Mouse (Mus musculus): Measurements from ENCODE around the gene Mtfr2. TPM values are rescaled to one million over a fixed set of nuclear protein-coding genes. Genes with fewer than 3 reads are reported as not detected.

Gene Mtfr2
- polyA plus RNA-seq, 1 experiment from 2014 or later: 1.4 TPM

DNA sequence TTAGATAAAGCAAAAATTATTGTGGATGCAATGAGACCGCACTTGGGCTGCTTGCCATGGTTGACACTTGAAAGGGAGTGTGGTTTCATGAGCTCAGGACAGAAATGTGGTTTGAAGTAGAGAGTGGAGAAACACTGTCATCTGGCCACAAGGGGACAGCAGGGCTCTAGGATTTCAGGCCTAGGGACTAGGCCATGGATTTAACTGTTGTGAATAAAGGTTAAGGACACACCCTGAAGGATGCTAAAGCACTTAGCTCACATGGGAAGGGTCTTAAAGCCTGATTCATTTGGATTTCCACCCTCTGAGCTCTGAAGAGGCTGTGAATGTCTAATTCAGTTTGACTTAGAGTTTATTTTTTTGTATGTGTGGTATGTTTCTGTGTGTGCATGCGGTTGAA, 57.9 kb downstream of the Mtfr2 start:
- Histone ChIP-seq H3K4me3 (ENCODE audit: low read depth, low read length) (no peak overlapping the region), H3K27ac (replicated peaks; ENCODE audit: low read depth, low read length) (no peak overlapping the region), H3K4me1 (ENCODE audit: control insufficient read depth, insufficient read depth, low read length) (no peaks in the 10 kb centered on the region), H3K36me3 (replicated peaks; ENCODE audit: control insufficient read depth, insufficient read depth, low read depth, low read length) (no peaks in the 10 kb centered on the region), H3K9me3 (replicated peaks; ENCODE audit: control insufficient read depth, low read length) (no peaks in the 10 kb centered on the region), H3K27me3 (ENCODE audit: control insufficient read depth, insufficient read depth, low read length) (no peaks in the 10 kb centered on the region), H3K4me2 (ENCODE audit: low read depth, low read length) (no peak overlapping the region), H3K9ac (replicated peaks; ENCODE audit: low read length) (no peak overlapping the region)
- 90% methylated on average over 2 of the region's 2 CpGs for WGBS
- DNase-seq (ENCODE audit: low spot score): peak; percentile 72
- ATAC-seq (replicated peaks; ENCODE audit: insufficient number of reproducible peaks, low FRiP score, low TSS enrichment, low read depth): no peak

GRCm38 (mm10) chr10:20408336-20408735, 60.8 kb downstream of the Mtfr2 start:
- H3K4me2 ChIP-seq (ENCODE audit: low read depth, low read length): no peak overlapping the region
- WGBS: 73% methylated on average over 3 of the region's 3 CpGs
- no peak for ATAC-seq (replicated peaks; ENCODE audit: insufficient number of reproducible peaks, low FRiP score, low TSS enrichment, low read depth)
- no peak overlapping the region for H3K9ac ChIP-seq (replicated peaks; ENCODE audit: low read length)
- no peak overlapping the region for H3K27ac ChIP-seq (replicated peaks; ENCODE audit: low read depth, low read length)
- DNase-seq (ENCODE audit: low spot score): no peak
- no peaks in the 10 kb centered on the region for H3K9me3 ChIP-seq (replicated peaks; ENCODE audit: control insufficient read depth, low read length)
- H3K4me3 ChIP-seq (ENCODE audit: low read depth, low read length): no peak overlapping the region
- no peaks in the 10 kb centered on the region for H3K27me3 ChIP-seq (ENCODE audit: control insufficient read depth, insufficient read depth, low read length)
- no peaks in the 10 kb centered on the region for H3K4me1 ChIP-seq (ENCODE audit: control insufficient read depth, insufficient read depth, low read length)
- no peaks in the 10 kb centered on the region for H3K36me3 ChIP-seq (replicated peaks; ENCODE audit: control insufficient read depth, insufficient read depth, low read depth, low read length)

DNA sequence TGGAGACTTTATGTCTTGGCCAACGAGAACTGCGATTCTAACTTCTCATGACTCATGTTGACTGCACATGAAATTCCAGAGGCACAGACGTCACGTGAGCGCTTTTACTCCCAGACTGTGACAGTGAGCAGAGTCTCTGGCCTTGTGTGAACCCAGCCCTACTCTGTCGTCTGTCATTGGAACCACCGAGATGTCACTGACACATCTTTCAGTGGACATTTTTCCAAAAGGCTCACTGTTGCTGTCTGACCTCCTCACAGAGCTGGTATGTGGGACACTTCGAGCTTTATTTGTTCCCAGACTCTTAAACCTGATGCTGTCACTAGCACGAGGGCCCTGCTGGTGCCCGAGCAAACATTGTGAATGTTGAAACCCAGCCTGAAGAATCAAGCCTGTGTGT, 61.6 kb downstream of the Mtfr2 start:
- Histone ChIP-seq H3K4me3 (ENCODE audit: low read depth, low read length) (no peak overlapping the region), H3K27ac (replicated peaks; ENCODE audit: low read depth, low read length) (no peak overlapping the region), H3K9ac (replicated peaks; ENCODE audit: low read length) (no peak overlapping the region), H3K4me2 (ENCODE audit: low read depth, low read length) (no peak overlapping the region), H3K27me3 (ENCODE audit: control insufficient read depth, insufficient read depth, low read length) (no peaks in the 10 kb centered on the region), H3K9me3 (replicated peaks; ENCODE audit: control insufficient read depth, low read length) (no peaks in the 10 kb centered on the region), H3K4me1 (ENCODE audit: control insufficient read depth, insufficient read depth, low read length) (no peaks in the 10 kb centered on the region), H3K36me3 (replicated peaks; ENCODE audit: control insufficient read depth, insufficient read depth, low read depth, low read length) (no peaks in the 10 kb centered on the region)
- DNase-seq (ENCODE audit: low spot score) (no peak), ATAC-seq (replicated peaks; ENCODE audit: insufficient number of reproducible peaks, low FRiP score, low TSS enrichment, low read depth) (no peak)
- whole genome bisulfite sequencing: 85% methylated on average over 10 of the region's 10 CpGs

Other genes with a start within 250 kb of the Mtfr2 start
- 4.8 and 5.7 TPM in 2 replicates for gene Map7, start 199.3 kb upstream of the Mtfr2 start, polyA plus RNA-seq (2014; fragmentation: Nextera tagmentation; extraction: Ambion mirVana)
- 172 and 184 TPM in 2 replicates for gene Bclaf1, start 35.3 kb upstream of the Mtfr2 start, polyA plus RNA-seq (2014; fragmentation: Nextera tagmentation; extraction: Ambion mirVana)